Mouse (Mus musculus) liver, embryonic 15.5 days (tissue): ENCODE measurements around the gene Mgst2. TPM values are rescaled to one million over a fixed set of nuclear protein-coding genes. Genes with fewer than 3 reads are reported as not detected.

Experiments
- polyA plus RNA-seq: library from polyadenylated mRNA; unstranded; fragments of >200 nt; fragmentation: Nextera tagmentation; extraction: Ambion mirVana; gene quantifications from 2 replicates; pipeline ENCODE4 v1.2.1, GENCODE M21; 2015

Mgst2 gene
- polyA plus RNA-seq, 1 experiment from 2014 or later = 24.4 TPM

Other genes starting within 250 kb of the Mgst2 start
- 20.4 and 22.3 TPM in 2 replicates for gene Naa15, start 245.2 kb upstream of the Mgst2 start, polyA plus RNA-seq
- gene Rab33b, start 176.4 kb upstream of the Mgst2 start, polyA plus RNA-seq = 4.4 and 4.7 TPM in 2 replicates
- 0.45 and 0.46 TPM in 2 replicates for gene Setd7, start 99.5 kb upstream of the Mgst2 start, polyA plus RNA-seq